Mouse (Mus musculus): ENCODE results near the gene Kyat1.

Gene Kyat1

GRCm38 (mm10) chr2:30205629-30206357 is at the start of gene Kyat1:
Gene Kyat1, minus strand, starts transcription at chr2:30205847.
- peak; percentile 87 for DNase-seq (ENCODE audit: low spot score)

GRCm38 (mm10) chr2:30253809-30254208 is 48.2 kb upstream of the Kyat1 start:
- DNase-seq (ENCODE audit: low spot score) = no peak

- DNase-seq (ENCODE audit: low spot score) = no peak
Measured at GRCm38 (mm10) chr2:30252521-30252920, 46.9 kb upstream of the Kyat1 start.

GRCm38 (mm10) chr2:30251417-30252104 is 45.9 kb upstream of the Kyat1 start:
- DNase-seq (ENCODE audit: low spot score) = no peak

GRCm38 (mm10) chr2:30250166-30251128 is 44.8 kb upstream of the Kyat1 start:
- no peak for DNase-seq (ENCODE audit: low spot score)

GRCm38 (mm10) chr2:30249182-30249581 is 43.5 kb upstream of the Kyat1 start:
- DNase-seq (ENCODE audit: low spot score) = no peak

GRCm38 (mm10) chr2:30247681-30248080 is 42.0 kb upstream of the Kyat1 start:
- no peak for DNase-seq (ENCODE audit: low spot score)

- no peak for DNase-seq (ENCODE audit: low spot score)
Measured at GRCm38 (mm10) chr2:30247036-30247435, 41.4 kb upstream of the Kyat1 start.

- DNase-seq (ENCODE audit: low spot score) = no peak
Measured at GRCm38 (mm10) chr2:30244595-30245178, 39.0 kb upstream of the Kyat1 start.

GRCm38 (mm10) chr2:30243391-30243790 is 37.7 kb upstream of the Kyat1 start:
- DNase-seq (ENCODE audit: low spot score) = no peak

- peak; percentile 37 for DNase-seq (ENCODE audit: low spot score)
Measured at GRCm38 (mm10) chr2:30242509-30242908, 36.9 kb upstream of the Kyat1 start.

GRCm38 (mm10) chr2:30240267-30240666 is 34.6 kb upstream of the Kyat1 start, which contains the start of gene Gm28035:
Gene Gm28035, plus strand, starts transcription at chr2:30240567.
- DNase-seq (ENCODE audit: low spot score) = no peak

GRCm38 (mm10) chr2:30239777-30240176 is 34.1 kb upstream of the Kyat1 start:
- DNase-seq (ENCODE audit: low spot score) = no peak

- no peak for DNase-seq (ENCODE audit: low spot score)
Measured at GRCm38 (mm10) chr2:30238906-30239465, 33.3 kb upstream of the Kyat1 start.

- peak; percentile 81 for DNase-seq (ENCODE audit: low spot score)
Measured at GRCm38 (mm10) chr2:30237881-30238280, 32.2 kb upstream of the Kyat1 start.

GRCm38 (mm10) chr2:30237199-30237880 is 31.7 kb upstream of the Kyat1 start, which contains the start of gene Lrrc8a:
Gene Lrrc8a, plus strand, starts transcription at chr2:30237715.
- peak; percentile 100 for DNase-seq (ENCODE audit: low spot score)

GRCm38 (mm10) chr2:30236426-30237198 is 31.0 kb upstream of the Kyat1 start:
- no peak for DNase-seq (ENCODE audit: low spot score)

- no peak for DNase-seq (ENCODE audit: low spot score)
Measured at GRCm38 (mm10) chr2:30235593-30235992, 29.9 kb upstream of the Kyat1 start.

GRCm38 (mm10) chr2:30216293-30216692 is 10.6 kb upstream of the Kyat1 start:
- no peak for DNase-seq (ENCODE audit: low spot score)

- DNase-seq (ENCODE audit: low spot score) = no peak
Measured at GRCm38 (mm10) chr2:30215493-30215892, 9.8 kb upstream of the Kyat1 start.
